In genomic region chr11:59263870-59264563, GRCm38 (mm10) we compare ENCODE assay signal across 7 mouse cellular contexts. TPM values are rescaled to one million over a fixed set of nuclear protein-coding genes. Genes with fewer than 3 reads are reported as not detected.
DNase-seq lines count a peak whose midpoint lies in the region; ATAC-seq and TF ChIP-seq lines count a peak whose summit lies in the region.

No protein-coding gene starts in this region.

- peak overlapping the region; percentile 94 for H3K4me2 ChIP-seq in embryonic facial prominence, embryonic 15.5 days (replicated peaks)
- peak overlapping the region; percentile 78 for H3K4me2 ChIP-seq in hindbrain, embryonic 16.5 days (ENCODE audit: low read length)
- peak overlapping the region; percentile 77 for H3K4me2 ChIP-seq in limb, embryonic 14.5 days (replicated peaks; ENCODE audit: low read depth, low read length, severe bottlenecking)
- H3K4me2 ChIP-seq in midbrain, embryonic 15.5 days, result peak overlapping the region; percentile 78

- ATAC-seq in embryonic facial prominence, embryonic 15.5 days (ENCODE audit: insufficient number of reproducible peaks, low FRiP score, low TSS enrichment, low read depth), result peak; percentile 84
- ATAC-seq in hindbrain, embryonic 16.5 days, result peak; percentile 93
- ATAC-seq in limb, embryonic 14.5 days (ENCODE audit: low FRiP score, low read depth), result peak; percentile 72; the same call in 1 of the 2 replicates
- ATAC-seq in midbrain, embryonic 15.5 days (replicated peaks), result peak; percentile 95
- ATAC-seq in erythroid progenitor cell, adult 5-6 weeks (replicated peaks; ENCODE audit: low FRiP score, poor library complexity, severe bottlenecking), result no peak

- 2% methylated on average over 55 of the region's 56 CpGs for WGBS in embryonic facial prominence, embryonic 15.5 days
- WGBS in hindbrain, embryonic 16.5 days, result under 1% methylated on average over 55 of the region's 56 CpGs
- 3% methylated on average over 48 of the region's 56 CpGs for WGBS in limb, embryonic 14.5 days
- WGBS in midbrain, embryonic 15.5 days, result under 1% methylated on average over 56 of the region's 56 CpGs

- H3K27ac ChIP-seq in embryonic facial prominence, embryonic 15.5 days (replicated peaks), result no peak overlapping the region
- peak overlapping the region; percentile 30; the same call in 1 of the 2 replicates for H3K27ac ChIP-seq in hindbrain, embryonic 16.5 days (ENCODE audit: low read depth, low read length)
- H3K27ac ChIP-seq in limb, embryonic 14.5 days (replicated peaks; ENCODE audit: low read depth, low read length), result no peak overlapping the region
- peak overlapping the region; percentile 57; the same call in 1 of the 2 replicates for H3K27ac ChIP-seq in midbrain, embryonic 15.5 days

- H3K36me3 ChIP-seq in embryonic facial prominence, embryonic 15.5 days, result no peaks in the 10 kb centered on the region
- no peaks in the 10 kb centered on the region for H3K36me3 ChIP-seq in hindbrain, embryonic 16.5 days (ENCODE audit: control insufficient read depth, insufficient read depth, low read length)
- no peaks in the 10 kb centered on the region for H3K36me3 ChIP-seq in limb, embryonic 14.5 days (ENCODE audit: control insufficient read depth, insufficient read depth, low read length)
- H3K36me3 ChIP-seq in midbrain, embryonic 15.5 days (replicated peaks), result no peaks in the 10 kb centered on the region

- peaks cover 14% of the 10 kb centered on the region; the same call in 1 of the 2 replicates for H3K4me1 ChIP-seq in embryonic facial prominence, embryonic 15.5 days
- H3K4me1 ChIP-seq in hindbrain, embryonic 16.5 days (ENCODE audit: control insufficient read depth, insufficient read depth, low read depth, low read length), result peaks cover 7% of the 10 kb centered on the region
- H3K4me1 ChIP-seq in limb, embryonic 14.5 days (ENCODE audit: control insufficient read depth, insufficient read depth, low read length), result peaks cover 3% of the 10 kb centered on the region
- H3K4me1 ChIP-seq in midbrain, embryonic 15.5 days, result peaks cover 10% of the 10 kb centered on the region

- DNase-seq in urinary bladder, postnatal 25 days (ENCODE audit: low spot score), result peak; percentile 19
- no peak for DNase-seq in urinary bladder, adult 2 months (ENCODE audit: low spot score)
- peak; percentile 54 for DNase-seq in limb, embryonic 14.5 days (ENCODE audit: low spot score)

- H3K4me3 ChIP-seq in embryonic facial prominence, embryonic 15.5 days (replicated peaks), result peak overlapping the region; percentile 59
- peak overlapping the region; percentile 46 for H3K4me3 ChIP-seq in hindbrain, embryonic 16.5 days (ENCODE audit: low read length)
- H3K4me3 ChIP-seq in limb, embryonic 14.5 days (replicated peaks; ENCODE audit: low read length), result peak overlapping the region; percentile 49
- peak overlapping the region; percentile 47 for H3K4me3 ChIP-seq in midbrain, embryonic 15.5 days

- peak overlapping the region; percentile 55 for H3K9ac ChIP-seq in embryonic facial prominence, embryonic 15.5 days
- peak overlapping the region; percentile 66 for H3K9ac ChIP-seq in hindbrain, embryonic 16.5 days (ENCODE audit: low read depth, low read length)
- H3K9ac ChIP-seq in limb, embryonic 14.5 days (ENCODE audit: low read depth, low read length, severe bottlenecking), result peak overlapping the region; percentile 60
- H3K9ac ChIP-seq in midbrain, embryonic 15.5 days, result peak overlapping the region; percentile 62

- peaks cover 45% of the 10 kb centered on the region for H3K27me3 ChIP-seq in embryonic facial prominence, embryonic 15.5 days
- peaks cover 2% of the 10 kb centered on the region; the same call in 1 of the 2 replicates for H3K27me3 ChIP-seq in hindbrain, embryonic 16.5 days (replicated peaks; ENCODE audit: control insufficient read depth, insufficient read depth, low read length)
- peaks cover 13% of the 10 kb centered on the region; the same call in 1 of the 2 replicates for H3K27me3 ChIP-seq in limb, embryonic 14.5 days (ENCODE audit: control insufficient read depth, insufficient read depth, low read length)
- peaks cover 37% of the 10 kb centered on the region for H3K27me3 ChIP-seq in midbrain, embryonic 15.5 days (replicated peaks)

- TF ChIP-seq POLR2A in limb, embryonic 14.5 days (IDR thresholded peaks at IDR 0.05; ENCODE audit: borderline replicate concordance, extremely low read depth, insufficient read depth, insufficient read length), result no peak

- H3K9me3 ChIP-seq in embryonic facial prominence, embryonic 15.5 days (replicated peaks), result no peaks in the 10 kb centered on the region
- H3K9me3 ChIP-seq in hindbrain, embryonic 16.5 days (ENCODE audit: control insufficient read depth, low read length), result no peaks in the 10 kb centered on the region; the same call in 1 of the 2 replicates
- no peaks in the 10 kb centered on the region for H3K9me3 ChIP-seq in limb, embryonic 14.5 days (ENCODE audit: control insufficient read depth, low read length)
- H3K9me3 ChIP-seq in midbrain, embryonic 15.5 days, result no peaks in the 10 kb centered on the region

RNA-seq across cellular contexts. Expression of gene Wnt3a, which starts 26.5 kb away (rescaled TPM):
- 0.03 TPM in 2 replicates for polyA plus RNA-seq in urinary bladder, adult 2 months (2012; rRNA removed)
- 2.5 and 3.4 TPM in 2 replicates for polyA plus RNA-seq in embryonic facial prominence, embryonic 15.5 days (2015; fragmentation: Nextera tagmentation; extraction: Ambion mirVana)
- polyA plus RNA-seq in hindbrain, embryonic 16.5 days (2015; fragmentation: Nextera tagmentation; extraction: Ambion mirVana), result 0.45 and 0.77 TPM in 2 replicates
- 1.2 TPM in 2 replicates for polyA plus RNA-seq in limb, embryonic 14.5 days (2012; rRNA removed)
- 1.3 and 1.7 TPM in 2 replicates for polyA plus RNA-seq in limb, embryonic 14.5 days (2014; fragmentation: Nextera tagmentation; extraction: Ambion mirVana)
- 0.43 and 0.61 TPM in 2 replicates for polyA plus RNA-seq in midbrain, embryonic 15.5 days (2015; fragmentation: Nextera tagmentation; extraction: Ambion mirVana)
- total RNA-seq in erythroid progenitor cell, adult 5-6 weeks (2015; ENCODE audit: low replicate concordance), result not detected in 2 replicates
- not detected in 2 replicates for total RNA-seq in erythroid progenitor cell, adult 5-6 weeks (2017; ENCODE audit: low replicate concordance)

RNA-seq across cellular contexts. Expression of gene Arf1, which starts 35.9 kb away (rescaled TPM):
- polyA plus RNA-seq in urinary bladder, adult 2 months (2012; rRNA removed), result 531 and 605 TPM in 2 replicates
- polyA plus RNA-seq in embryonic facial prominence, embryonic 15.5 days (2015; fragmentation: Nextera tagmentation; extraction: Ambion mirVana), result 718 and 720 TPM in 2 replicates
- polyA plus RNA-seq in hindbrain, embryonic 16.5 days (2015; fragmentation: Nextera tagmentation; extraction: Ambion mirVana), result 684 and 686 TPM in 2 replicates
- 690 and 777 TPM in 2 replicates for polyA plus RNA-seq in limb, embryonic 14.5 days (2012; rRNA removed)
- polyA plus RNA-seq in limb, embryonic 14.5 days (2014; fragmentation: Nextera tagmentation; extraction: Ambion mirVana), result 698 and 725 TPM in 2 replicates
- polyA plus RNA-seq in midbrain, embryonic 15.5 days (2015; fragmentation: Nextera tagmentation; extraction: Ambion mirVana), result 645 TPM in 2 replicates
- 118 and 138 TPM in 2 replicates for total RNA-seq in erythroid progenitor cell, adult 5-6 weeks (2015; ENCODE audit: low replicate concordance)
- total RNA-seq in erythroid progenitor cell, adult 5-6 weeks (2017; ENCODE audit: low replicate concordance), result 107 and 109 TPM in 2 replicates

RNA-seq across cellular contexts. Expression of gene Wnt9a, which starts 42.7 kb away (rescaled TPM):
- polyA plus RNA-seq in urinary bladder, adult 2 months (2012; rRNA removed), result 11.6 and 11.7 TPM in 2 replicates
- 7.0 and 8.5 TPM in 2 replicates for polyA plus RNA-seq in embryonic facial prominence, embryonic 15.5 days (2015; fragmentation: Nextera tagmentation; extraction: Ambion mirVana)
- 3.1 and 3.5 TPM in 2 replicates for polyA plus RNA-seq in hindbrain, embryonic 16.5 days (2015; fragmentation: Nextera tagmentation; extraction: Ambion mirVana)
- 11.8 and 15.0 TPM in 2 replicates for polyA plus RNA-seq in limb, embryonic 14.5 days (2012; rRNA removed)
- 6.2 and 6.8 TPM in 2 replicates for polyA plus RNA-seq in limb, embryonic 14.5 days (2014; fragmentation: Nextera tagmentation; extraction: Ambion mirVana)
- 3.8 and 3.9 TPM in 2 replicates for polyA plus RNA-seq in midbrain, embryonic 15.5 days (2015; fragmentation: Nextera tagmentation; extraction: Ambion mirVana)
- not detected in 2 replicates for total RNA-seq in erythroid progenitor cell, adult 5-6 weeks (2015; ENCODE audit: low replicate concordance)
- not detected in 2 replicates for total RNA-seq in erythroid progenitor cell, adult 5-6 weeks (2017; ENCODE audit: low replicate concordance)

RNA-seq across cellular contexts. Expression of gene 2310033P09Rik, which starts 55.9 kb away (rescaled TPM):
- 23.8 and 26.1 TPM in 2 replicates for polyA plus RNA-seq in urinary bladder, adult 2 months (2012; rRNA removed)
- 30.6 and 31.3 TPM in 2 replicates for polyA plus RNA-seq in embryonic facial prominence, embryonic 15.5 days (2015; fragmentation: Nextera tagmentation; extraction: Ambion mirVana)
- 26.8 and 27.6 TPM in 2 replicates for polyA plus RNA-seq in hindbrain, embryonic 16.5 days (2015; fragmentation: Nextera tagmentation; extraction: Ambion mirVana)
- polyA plus RNA-seq in limb, embryonic 14.5 days (2012; rRNA removed), result 32.4 and 37.5 TPM in 2 replicates
- 28.9 and 30.0 TPM in 2 replicates for polyA plus RNA-seq in limb, embryonic 14.5 days (2014; fragmentation: Nextera tagmentation; extraction: Ambion mirVana)
- 24.3 and 27.7 TPM in 2 replicates for polyA plus RNA-seq in midbrain, embryonic 15.5 days (2015; fragmentation: Nextera tagmentation; extraction: Ambion mirVana)
- total RNA-seq in erythroid progenitor cell, adult 5-6 weeks (2015; ENCODE audit: low replicate concordance), result 12.6 and 13.4 TPM in 2 replicates
- 17.5 and 20.0 TPM in 2 replicates for total RNA-seq in erythroid progenitor cell, adult 5-6 weeks (2017; ENCODE audit: low replicate concordance)

Comparison
In these comparisons a context has a peak if more than half of its experiments do, and no peak if none do; other contexts are left out.
1. H3K27ac ChIP-seq: peak in hindbrain, embryonic 16.5 days (single experiment) and midbrain, embryonic 15.5 days (single experiment); none in embryonic facial prominence, embryonic 15.5 days (single experiment) and limb, embryonic 14.5 days (single experiment).
2. Peak in every context shown above with its lines, with median percentiles within 50 percentile points of each other: H3K4me2 ChIP-seq, H3K4me3 ChIP-seq and H3K9ac ChIP-seq.